Mouse (Mus musculus) c-Kit-positive CD71-positive TER-119-positive erythroid progenitor cells, embryonic 14.5 days (primary cell): ENCODE measurements around the gene Plch1.

Experiments used
- DNase-seq: peaks from one replicate; pipeline ENCODE4 v3.0.0-alpha.2; 2013; ENCODE audit warnings: low spot score

Plch1 gene

GRCm38 (mm10) chr3:63693694-63694093 lies 205.6 kb downstream of the Plch1 start:
- DNase-seq, result no peak

- DNase-seq, result no peak
These were observed 206.5 kb downstream of the Plch1 start for GRCm38 (mm10) chr3:63692727-63693126.

GRCm38 (mm10) chr3:63668779-63669178 lies 230.5 kb downstream of the Plch1 start:
- no peak for DNase-seq

DNA sequence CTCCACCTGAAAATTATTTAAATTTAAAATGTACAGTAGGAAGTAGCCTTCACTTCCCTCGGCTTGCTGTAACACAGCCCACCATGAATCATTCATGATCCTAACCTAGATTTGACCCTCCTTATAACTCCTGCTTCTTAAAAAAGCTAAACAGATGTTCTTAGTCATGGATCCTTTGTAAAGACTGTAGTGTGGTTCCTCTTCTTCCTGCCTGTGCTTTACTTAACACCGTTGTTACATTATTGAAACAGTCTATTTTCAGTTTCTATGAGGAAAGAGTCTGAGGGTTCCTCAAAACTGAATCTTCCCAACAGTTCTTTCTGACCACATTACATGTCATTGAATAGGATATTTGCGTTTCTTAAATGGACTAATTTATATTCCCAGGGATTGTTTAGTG lies 234.0 kb downstream of the Plch1 start:
- DNase-seq, result no peak

DNA sequence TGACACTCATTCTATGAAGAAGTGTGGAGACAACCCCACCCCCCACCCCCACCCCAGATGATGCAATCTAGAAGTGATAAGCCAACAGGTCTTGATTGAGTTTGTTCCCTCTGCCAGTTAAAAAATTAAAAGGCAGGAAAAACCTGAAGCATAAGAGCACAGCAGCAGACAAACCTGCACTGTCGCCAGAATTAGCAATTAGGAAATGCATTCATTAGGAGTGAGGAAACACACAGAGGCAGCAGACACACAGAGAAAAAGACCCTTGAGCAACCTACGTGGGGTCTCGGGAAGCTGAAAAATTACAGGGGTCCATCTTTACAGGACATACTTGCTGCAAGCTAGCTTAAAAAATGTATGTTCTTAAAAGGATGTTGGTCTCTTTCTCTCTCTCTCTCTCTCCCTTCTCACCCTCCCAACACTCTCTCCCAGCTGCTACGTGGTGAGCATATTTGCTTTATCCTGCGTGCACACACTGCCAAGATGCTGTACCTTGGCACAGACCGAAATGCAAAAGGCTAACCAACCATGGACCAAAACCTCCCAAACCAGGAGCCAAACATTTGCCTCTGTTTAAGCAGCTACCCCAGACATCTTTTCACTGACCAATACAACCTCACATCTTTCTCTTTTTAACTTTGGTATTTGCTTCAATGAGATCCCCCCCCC lies 234.6 kb downstream of the Plch1 start:
- DNase-seq, result no peak
